Mouse (Mus musculus): ENCODE measurements at regions not wholly inside any gene's neighbourhood (a gene's known extent, or its start where the extent isn't known, plus 50 kb on each side); places are given as distances from the start of the nearest gene placed in this dataset.

DNA sequence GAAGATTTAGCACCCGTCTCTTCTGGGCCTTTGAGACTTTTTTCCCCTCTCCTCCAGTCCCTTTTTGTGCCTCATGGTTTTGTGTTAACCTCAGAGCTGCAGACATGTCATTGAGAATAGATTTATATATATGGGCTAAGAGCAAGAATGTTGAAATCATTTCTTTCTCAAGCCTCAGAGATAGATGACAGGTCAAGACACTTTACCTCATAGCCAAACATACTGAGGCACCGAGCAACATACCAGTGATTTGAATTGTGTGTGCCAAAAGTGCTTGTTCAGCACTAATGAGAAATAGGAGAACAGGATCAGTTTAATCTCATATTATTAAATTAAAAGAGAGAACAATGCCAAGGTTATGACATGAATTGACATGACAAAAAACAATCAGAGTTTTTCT is 464.2 kb upstream of the Marcks start:
- DNase-seq (ENCODE audit: low read depth, low spot score) = no peak
- Histone ChIP-seq H3K4me1 (ENCODE audit: control insufficient read depth in 1 of 2, insufficient read depth in 2 of 2, low read length in 2 of 2) (no peaks in the 10 kb centered on the region), H3K79me2 (ENCODE audit: control insufficient read depth, insufficient read depth, low read length, poor library complexity) (no peaks in the 10 kb centered on the region), H3K27ac (ENCODE audit: control insufficient read depth, low read depth, low read length) (no peak overlapping the region), H3K9ac (ENCODE audit: control insufficient read depth, low read depth, low read length, poor library complexity, severe bottlenecking) (no peak overlapping the region), H3K4me3 (ENCODE audit: control insufficient read depth in 1 of 2, insufficient read depth in 1 of 2, low read depth in 2 of 2, low read length in 2 of 2) (no peak overlapping the region), H3K27me3 (ENCODE audit: control insufficient read depth in 1 of 2, insufficient read depth in 2 of 2, low read length in 2 of 2) (no peaks in the 10 kb centered on the region), H3K9me3 (replicated peaks; ENCODE audit: insufficient read depth, low read length) (no peaks in the 10 kb centered on the region), H3K36me3 (ENCODE audit: control insufficient read depth in 1 of 2, insufficient read depth in 2 of 2, low read length in 2 of 2) (no peaks in the 10 kb centered on the region)
- TF ChIP-seq E2F4 (IDR thresholded peaks at IDR 0.05; ENCODE audit: borderline replicate concordance, low read depth, low read length) (no peak), CHD2 (IDR thresholded peaks at IDR 0.05; ENCODE audit: low read length) (no peak), GABPA (IDR thresholded peaks at IDR 0.05; ENCODE audit: low read depth, low read length) (no peak), UBTF (IDR thresholded peaks at IDR 0.05; ENCODE audit: borderline replicate concordance, insufficient read depth, low read depth, low read length) (no peak), CTCF (IDR thresholded peaks at IDR 0.05 in 2 of 3, conservative IDR thresholded peaks at IDR 0.05 in 1 of 3; ENCODE audit: control insufficient read depth in 1 of 3, insufficient read depth in 1 of 3, low read depth in 2 of 3, low read length in 3 of 3, poor library complexity in 1 of 3, severe bottlenecking in 1 of 3) (no peak), ZMIZ1 (IDR thresholded peaks at IDR 0.05; ENCODE audit: low read depth, low read length) (no peak), TBP (IDR thresholded peaks at IDR 0.05; ENCODE audit: low read depth, low read length) (no peak), MYC (IDR thresholded peaks at IDR 0.05; ENCODE audit: low read depth, low read length) (no peak), POLR2AphosphoS5 (IDR thresholded peaks at IDR 0.05; ENCODE audit: borderline replicate concordance, low read depth, low read length) (no peak)

DNA sequence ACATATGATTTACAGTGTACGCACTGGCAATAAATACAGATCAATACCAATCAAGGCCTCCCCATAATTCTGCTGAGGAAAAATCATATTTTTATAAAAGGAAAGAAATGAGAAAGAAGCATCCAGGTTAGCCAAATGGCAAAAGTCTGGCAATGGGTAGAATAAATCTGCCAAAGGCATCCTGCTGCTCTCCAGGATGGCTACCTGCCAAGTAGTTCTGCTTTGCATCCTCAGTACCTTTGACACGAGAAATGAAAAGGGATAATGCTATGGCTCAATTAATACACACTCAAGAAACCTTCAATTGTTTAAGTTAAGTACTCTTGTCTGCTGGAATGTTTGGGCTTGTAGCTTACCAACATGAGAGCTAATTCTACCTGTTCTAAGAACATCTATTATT is 451.2 kb upstream of the Marcks start:
- H3K4me3 ChIP-seq (ENCODE audit: control insufficient read depth in 1 of 2, insufficient read depth in 1 of 2, low read depth in 2 of 2, low read length in 2 of 2) = no peak overlapping the region

DNA sequence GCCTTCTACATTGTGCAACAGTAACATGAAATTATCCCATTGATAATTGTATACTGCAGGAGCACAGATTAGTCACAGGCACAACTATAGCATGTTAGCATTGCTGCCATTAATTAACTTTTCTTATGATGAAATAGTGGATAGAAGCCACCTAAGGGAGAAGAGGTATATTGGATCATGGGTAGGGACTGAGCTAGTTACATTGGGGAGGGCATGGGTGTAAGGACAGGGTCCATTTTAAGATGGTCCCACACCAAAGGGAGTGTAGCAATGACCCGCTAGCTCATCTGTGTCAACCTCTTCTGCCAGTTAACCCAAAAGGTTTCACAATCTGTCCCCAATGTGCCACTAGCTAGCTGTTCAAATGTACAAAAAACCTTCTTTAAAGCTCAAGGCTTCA is 450.3 kb upstream of the Marcks start:
- Histone ChIP-seq H3K4me3 (ENCODE audit: control insufficient read depth in 1 of 2, insufficient read depth in 1 of 2, low read depth in 2 of 2, low read length in 2 of 2) (no peak overlapping the region), H3K9ac (ENCODE audit: control insufficient read depth, low read depth, low read length, poor library complexity, severe bottlenecking) (no peak overlapping the region), H3K36me3 (ENCODE audit: control insufficient read depth in 1 of 2, insufficient read depth in 2 of 2, low read length in 2 of 2) (no peaks in the 10 kb centered on the region), H3K27me3 (ENCODE audit: control insufficient read depth in 1 of 2, insufficient read depth in 2 of 2, low read length in 2 of 2) (no peaks in the 10 kb centered on the region), H3K9me3 (replicated peaks; ENCODE audit: insufficient read depth, low read length) (no peaks in the 10 kb centered on the region), H3K4me1 (ENCODE audit: control insufficient read depth in 1 of 2, insufficient read depth in 2 of 2, low read length in 2 of 2) (no peaks in the 10 kb centered on the region), H3K27ac (ENCODE audit: control insufficient read depth, low read depth, low read length) (no peak overlapping the region), H3K79me2 (ENCODE audit: control insufficient read depth, insufficient read depth, low read length, poor library complexity) (no peaks in the 10 kb centered on the region)
- TF ChIP-seq ELF1 (IDR thresholded peaks at IDR 0.05; ENCODE audit: low read depth, low read length) = no peak
- no peak for TF ChIP-seq ZKSCAN1 (IDR thresholded peaks at IDR 0.05; ENCODE audit: low read depth, low read length)
- TF ChIP-seq UBTF (IDR thresholded peaks at IDR 0.05; ENCODE audit: borderline replicate concordance, insufficient read depth, low read depth, low read length) = no peak
- no peak for TF ChIP-seq ETS1 (IDR thresholded peaks at IDR 0.05; ENCODE audit: low read depth, low read length)
- TF ChIP-seq POLR2AphosphoS2 (IDR thresholded peaks at IDR 0.05; ENCODE audit: low read length) = no peak
- DNase-seq (ENCODE audit: low read depth, low spot score) = no peak

More for the DNA sequence above, 451.2 kb upstream of the Marcks start:
- Histone ChIP-seq H3K9me3 (replicated peaks; ENCODE audit: insufficient read depth, low read length) (no peaks in the 10 kb centered on the region), H3K79me2 (ENCODE audit: control insufficient read depth, insufficient read depth, low read length, poor library complexity) (no peaks in the 10 kb centered on the region), H3K27ac (ENCODE audit: control insufficient read depth, low read depth, low read length) (no peak overlapping the region), H3K9ac (ENCODE audit: control insufficient read depth, low read depth, low read length, poor library complexity, severe bottlenecking) (no peak overlapping the region), H3K27me3 (ENCODE audit: control insufficient read depth in 1 of 2, insufficient read depth in 2 of 2, low read length in 2 of 2) (no peaks in the 10 kb centered on the region), H3K36me3 (ENCODE audit: control insufficient read depth in 1 of 2, insufficient read depth in 2 of 2, low read length in 2 of 2) (no peaks in the 10 kb centered on the region), H3K4me1 (ENCODE audit: control insufficient read depth in 1 of 2, insufficient read depth in 2 of 2, low read length in 2 of 2) (no peaks in the 10 kb centered on the region)
- no peak for TF ChIP-seq MEF2A (IDR thresholded peaks at IDR 0.05; ENCODE audit: extremely low read depth, insufficient replicate concordance, low read depth, low read length, poor library complexity, severe bottlenecking)
- no peak for TF ChIP-seq GABPA (IDR thresholded peaks at IDR 0.05; ENCODE audit: low read depth, low read length)
- TF ChIP-seq BHLHE40 (IDR thresholded peaks at IDR 0.05; ENCODE audit: borderline replicate concordance, low read depth, low read length) = no peak
- no peak for DNase-seq (ENCODE audit: low read depth, low spot score)
